Mouse (Mus musculus) ZHBTc4 (cell line): Measurements from ENCODE around the gene Lztr1.

Experiments used
- DNase-seq: peaks from one replicate; pipeline ENCODE4 v3.0.0-alpha.2; 2011; ENCODE audit warnings: low read depth, low spot score

Gene Lztr1

DNA sequence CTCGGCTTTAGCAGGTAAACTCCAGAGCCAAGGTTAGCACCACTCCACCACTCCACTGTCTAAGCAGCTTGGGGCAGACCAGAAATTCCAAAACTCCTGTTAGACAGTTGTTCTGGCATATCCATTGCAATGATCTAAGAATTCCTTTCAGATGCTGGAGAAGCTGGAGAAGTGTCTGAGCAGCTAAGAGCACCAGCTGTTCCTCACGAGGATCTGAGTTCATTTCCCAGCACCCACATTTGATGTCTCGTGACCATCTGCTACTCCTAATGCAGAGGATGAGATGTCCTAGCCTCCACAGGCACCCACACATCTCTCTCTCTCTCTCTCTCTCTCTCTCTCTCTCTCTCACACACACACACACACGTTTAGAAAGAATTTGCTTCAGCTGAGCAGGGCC lies 48.4 kb downstream of the Lztr1 start:
- no peak for DNase-seq

DNA sequence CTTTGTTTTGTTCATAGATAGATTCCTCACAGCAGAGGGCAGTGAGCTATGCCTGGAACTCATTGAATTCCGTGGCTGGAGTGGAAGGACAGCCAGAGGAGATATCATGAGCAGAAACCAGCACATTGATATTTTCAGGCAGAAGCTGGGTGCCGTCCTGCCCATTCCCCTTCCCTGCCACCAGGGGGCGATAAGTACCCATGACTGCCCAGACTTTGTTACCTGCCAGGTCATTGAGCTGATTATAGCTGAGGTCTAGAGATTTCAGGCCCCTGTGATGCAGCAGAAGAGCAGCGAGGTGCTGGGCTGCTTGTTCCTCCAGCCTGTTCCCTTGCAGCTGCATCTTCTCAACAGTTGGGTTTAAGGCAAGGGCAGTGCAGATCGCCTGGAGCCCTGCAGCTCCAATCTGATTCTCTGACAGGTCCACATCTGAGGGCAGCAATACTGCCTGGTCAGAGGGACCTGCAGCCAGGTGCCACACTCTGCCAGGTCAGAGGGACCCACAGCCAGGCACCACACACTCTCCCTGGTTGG lies 49.5 kb downstream of the Lztr1 start:
- peak; percentile 80 for DNase-seq

DNA sequence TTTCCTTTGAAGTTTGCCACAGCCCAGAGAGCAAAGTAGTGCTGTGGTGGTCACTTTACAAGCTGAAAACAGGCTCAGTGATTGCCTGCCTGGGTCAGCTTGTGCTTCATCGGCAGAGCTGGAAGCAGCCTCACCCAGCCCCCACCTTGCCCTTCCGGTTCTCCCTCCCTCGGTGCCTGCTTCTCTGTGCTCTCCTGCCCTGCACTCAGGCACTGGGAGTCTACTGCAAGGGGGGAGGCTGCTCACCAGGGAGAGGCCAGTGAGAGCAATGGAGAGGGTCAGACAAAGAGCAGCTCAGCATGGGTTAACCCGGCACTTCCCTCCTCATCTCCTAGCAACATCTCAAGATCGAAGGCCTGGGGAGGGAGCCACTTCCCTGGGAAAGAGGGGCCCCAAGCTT lies 50.3 kb downstream of the Lztr1 start:
- DNase-seq, result peak; percentile 48

DNA sequence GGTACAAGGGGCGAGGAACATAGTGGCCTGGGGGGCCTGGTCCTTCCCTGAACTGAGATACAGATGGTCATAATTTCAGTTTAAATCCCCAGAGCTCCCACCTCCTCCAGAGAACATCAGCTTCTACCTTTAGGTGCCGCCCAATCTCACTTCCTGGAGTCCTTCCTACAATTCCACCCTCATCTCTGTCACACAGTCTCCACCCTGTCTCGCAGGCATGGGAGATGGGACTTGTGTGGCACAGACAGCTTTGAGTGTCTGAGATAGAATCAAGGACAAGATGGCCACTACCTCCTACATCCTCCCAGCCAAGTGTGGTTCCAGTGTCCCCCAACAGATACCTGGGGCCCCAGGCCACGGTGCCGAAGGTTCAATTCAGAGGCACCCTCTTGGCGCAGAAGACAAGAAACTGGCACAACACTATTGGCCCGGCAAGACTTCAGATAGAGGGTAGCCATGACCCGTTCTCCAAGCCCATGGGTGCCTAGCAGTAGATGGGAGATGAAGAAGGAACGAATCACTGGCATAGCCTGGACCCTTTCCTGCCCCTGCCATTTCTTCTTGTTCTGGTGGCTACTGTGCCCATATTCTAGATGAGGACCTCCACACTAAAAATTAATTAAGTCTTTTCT lies 51.0 kb downstream of the Lztr1 start:
- DNase-seq, result no peak

DNA sequence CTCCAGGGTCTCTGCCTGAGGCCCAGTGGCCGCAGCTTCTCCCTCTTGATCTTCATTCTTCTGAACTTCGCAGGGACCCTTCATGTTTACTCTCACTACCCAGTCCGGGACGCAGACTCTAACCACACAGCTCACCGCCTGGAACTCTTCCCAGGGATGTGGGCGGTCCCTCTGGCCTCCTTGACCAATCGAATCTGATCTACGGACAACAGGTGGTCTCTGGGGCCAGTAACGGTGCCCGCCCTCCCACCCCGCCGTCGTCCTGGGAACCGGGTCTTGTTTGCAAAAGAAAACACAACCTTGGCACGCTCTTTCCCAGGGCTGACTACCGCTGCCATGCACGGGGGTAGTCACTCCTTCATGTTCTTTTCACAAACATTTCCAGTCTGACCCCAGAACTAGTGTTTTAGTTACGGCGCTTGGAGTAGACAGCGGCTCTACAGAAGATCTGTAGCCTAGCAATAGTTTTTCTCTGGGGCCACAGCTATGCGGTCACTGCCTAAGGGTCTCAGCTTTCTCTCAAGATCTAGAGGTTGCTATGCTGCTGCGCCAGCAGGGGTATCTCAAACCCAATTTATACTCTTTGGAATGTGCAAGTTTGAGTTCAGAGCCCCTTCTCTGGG lies 52.8 kb downstream of the Lztr1 start, which contains the start of gene Lrrc74b:
TSS of gene Lrrc74b (minus strand) at position 120 of the 623 bp plus-strand sequence.
- DNase-seq, result peak; percentile 86

DNA sequence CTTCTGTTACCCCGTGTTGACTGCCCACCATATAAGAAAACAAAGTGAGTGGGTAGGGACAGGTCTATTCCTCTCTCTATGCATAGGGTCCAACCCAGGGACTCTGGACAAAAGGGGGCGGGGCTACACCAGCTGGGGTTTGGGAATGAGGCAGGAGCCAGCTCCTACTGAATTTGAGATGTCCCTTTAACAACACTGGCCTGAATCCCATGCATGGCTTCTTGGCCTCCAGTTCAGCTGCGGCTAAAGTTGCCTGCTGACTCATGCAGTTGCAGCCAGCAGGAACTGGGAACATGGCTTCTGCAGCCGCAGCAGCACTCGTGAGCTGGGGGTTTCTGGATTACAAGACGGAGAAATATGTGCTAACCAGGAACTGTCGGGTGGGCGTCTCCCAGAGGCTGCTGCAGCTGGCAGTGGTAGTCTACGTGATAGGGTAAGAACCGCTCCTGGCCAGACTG lies 53.3 kb downstream of the Lztr1 start, which contains the start of gene P2rx6:
TSS of gene P2rx6 (plus strand) at position 135 of the 458 bp plus-strand sequence.
- peak; percentile 58 for DNase-seq

DNA sequence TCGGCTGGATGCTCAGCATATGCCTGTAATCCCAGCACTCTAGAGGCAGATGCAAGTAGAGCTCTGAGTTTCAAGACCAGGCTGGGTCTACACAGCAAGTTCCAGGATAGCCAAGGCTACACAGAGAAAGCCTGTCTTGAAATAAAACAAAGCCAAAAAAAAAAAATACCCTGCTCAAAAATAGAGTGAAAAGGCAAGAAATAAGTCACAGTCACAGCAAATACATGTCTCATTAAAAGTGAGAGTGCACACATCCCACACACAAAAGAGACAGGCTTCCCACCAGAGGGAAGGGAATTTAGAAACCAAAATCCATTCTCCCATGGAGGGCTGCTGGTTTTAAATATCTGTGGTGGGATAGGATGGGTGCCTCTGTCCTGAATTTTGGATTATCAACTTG lies 55.1 kb downstream of the Lztr1 start:
- no peak for DNase-seq

DNA sequence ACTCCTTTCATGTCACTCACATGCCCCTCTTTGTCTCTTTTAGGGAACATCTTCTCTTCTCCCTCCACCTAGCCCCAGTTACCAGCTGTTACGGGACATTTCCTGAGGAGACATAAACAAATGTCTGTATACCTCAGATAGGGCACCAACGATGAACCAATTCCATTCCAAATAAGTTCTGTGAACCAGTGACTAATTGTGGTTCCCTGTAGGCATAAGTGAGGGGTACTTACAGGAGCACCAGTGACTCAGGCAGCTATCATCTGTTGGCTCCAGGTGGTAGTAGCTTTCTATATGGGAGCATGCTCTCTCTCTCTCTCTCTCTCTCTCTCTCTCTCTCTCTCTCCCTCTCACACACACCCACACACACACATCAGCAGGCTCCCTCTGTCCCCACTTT lies 55.7 kb downstream of the Lztr1 start:
- DNase-seq, result no peak

DNA sequence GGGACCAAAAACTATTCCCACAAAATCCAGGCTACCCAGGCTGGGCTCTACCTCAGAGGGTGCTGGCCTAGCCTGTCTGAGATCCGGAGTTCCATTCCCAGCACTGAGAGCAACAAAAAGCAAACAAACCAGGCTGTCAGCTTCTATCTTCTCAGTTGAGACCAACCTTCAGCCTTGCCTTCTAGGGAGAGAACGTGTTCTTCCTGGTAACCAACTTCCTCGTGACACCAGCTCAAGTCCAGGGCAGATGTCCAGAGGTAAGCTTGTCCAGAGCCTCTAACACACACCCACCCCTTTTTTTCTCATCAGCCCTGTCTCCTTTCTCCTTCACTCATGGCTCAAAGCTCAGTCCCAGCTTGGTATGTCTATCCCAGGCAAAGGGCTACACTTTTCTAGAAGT lies 56.3 kb downstream of the Lztr1 start:
- no peak for DNase-seq

DNA sequence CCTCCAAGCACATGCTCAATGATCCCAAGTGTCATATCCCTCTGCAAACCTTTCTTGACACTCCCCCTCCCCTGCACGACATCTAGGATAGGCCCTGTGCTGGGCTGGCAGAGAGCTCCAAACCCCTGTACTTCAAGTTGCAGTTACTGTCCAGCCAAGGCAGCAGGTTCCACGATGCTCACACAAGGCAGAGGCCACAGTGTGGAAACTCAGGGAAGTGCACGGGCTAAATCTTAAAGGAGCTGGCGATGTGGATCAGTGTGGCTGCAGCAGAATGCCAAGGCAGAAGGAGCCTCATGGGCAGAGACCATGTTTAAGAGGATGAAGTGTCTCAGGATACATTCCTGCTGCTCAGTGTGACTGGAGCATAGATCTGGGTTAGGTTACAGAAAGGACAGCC lies 57.7 kb downstream of the Lztr1 start:
- DNase-seq, result no peak
